Mouse (Mus musculus) kidney, embryonic 15.5 days (tissue): Measurements from ENCODE around the gene Armh2. TPM values are rescaled to one million over a fixed set of nuclear protein-coding genes. Genes with fewer than 3 reads are reported as not detected.
"Not testable (repeated sequence)": the region's sequence is repeated elsewhere in the genome, so short reads cannot be mapped to it uniquely, and the experiment has no call there.

ENCODE experiments used
- ATAC-seq: fragments of 200-750 bp; cut with Nextera tagmentation; replicated peaks from 2 replicates; pipeline ENCODE4 v1.8.0; 2017; ENCODE audit warnings: moderate TSS enrichment; ENCODE audit not compliant: low FRiP score
- H3K27ac ChIP-seq: fragments of 300-500 bp; sonication (generic); 2 replicates; pipeline ENCODE4 v1.5.1; 2015; ENCODE audit warnings: mild to moderate bottlenecking, inconsistent platforms
- H3K27me3 ChIP-seq: fragments of 300-500 bp; sonication (generic); 2 replicates; pipeline ENCODE4 v1.6.1; 2015; ENCODE audit warnings: inconsistent platforms
- H3K36me3 ChIP-seq: fragments of 300-500 bp; sonication (generic); 2 replicates; pipeline ENCODE4 v1.6.1; 2015; ENCODE audit warnings: inconsistent platforms
- H3K4me1 ChIP-seq: fragments of 300-500 bp; sonication (generic); 2 replicates; pipeline ENCODE4 v1.6.1; 2015; ENCODE audit warnings: inconsistent platforms
- H3K4me2 ChIP-seq: fragments of 300-500 bp; sonication (generic); 2 replicates; pipeline ENCODE4 v1.6.1; 2015; ENCODE audit warnings: moderate library complexity, mild to moderate bottlenecking, inconsistent platforms
- H3K4me3 ChIP-seq: fragments of 300-500 bp; sonication (generic); replicated peaks from 2 replicates; pipeline ENCODE4 v1.5.1; 2015; ENCODE audit warnings: mild to moderate bottlenecking, inconsistent platforms
- H3K9ac ChIP-seq: fragments of 300-500 bp; sonication (generic); 2 replicates; pipeline ENCODE4 v1.6.1; 2015; ENCODE audit warnings: mild to moderate bottlenecking, inconsistent platforms
- H3K9me3 ChIP-seq: fragments of 300-500 bp; sonication (generic); replicated peaks from 2 replicates; pipeline ENCODE4 v1.6.1; 2016; ENCODE audit warnings: inconsistent platforms
- WGBS: fragments of 180-500 bp; shearing (Covaris S2); methylation state at CpG from one replicate; pipeline ENCODE4 v1.1.7; 2015; ENCODE audit warnings: mixed read lengths; 5-methylcytosine and 5-hydroxymethylcytosine counted together
- polyA plus RNA-seq: library from polyadenylated mRNA; unstranded; fragments of >200 nt; fragmentation: Nextera tagmentation; extraction: Ambion mirVana; gene quantifications from 2 replicates; pipeline ENCODE4 v1.2.1, GENCODE M21; 2015

The Armh2 gene
- polyA plus RNA-seq, 1 experiment from 2014 or later = not detected

DNA sequence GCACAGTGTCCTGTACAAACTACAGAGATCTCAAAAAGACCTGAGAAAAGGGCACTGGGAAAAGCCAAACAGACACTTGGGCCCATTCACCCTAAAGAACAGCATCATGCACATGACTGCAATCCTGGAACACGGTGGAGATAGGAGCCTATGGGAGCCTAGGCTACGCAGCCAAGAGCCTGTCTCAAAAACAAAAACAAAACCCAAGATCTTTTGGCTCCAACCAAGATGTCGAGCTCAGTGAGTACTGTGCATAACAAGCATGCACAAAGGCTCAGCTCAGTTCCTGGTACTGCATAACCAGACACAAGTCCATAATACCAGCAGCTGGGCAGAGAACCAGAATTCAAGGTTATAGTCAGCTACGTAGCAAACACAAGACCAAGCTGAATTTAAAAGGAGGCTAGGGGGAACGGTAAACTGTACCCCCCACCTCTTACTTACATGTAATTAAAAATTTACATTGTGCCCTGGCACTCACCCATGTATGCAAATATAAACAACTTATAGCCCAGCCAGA is 19.4 kb downstream of the Armh2 start:
- Histone ChIP-seq H3K36me3 (peaks cover 42% of the 10 kb centered on the region), H3K4me1 (peaks cover 18% of the 10 kb centered on the region), H3K9ac (peak overlapping the region; percentile 11; the same call in 1 of the 2 replicates), H3K9me3 (no peaks in the 10 kb centered on the region), H3K4me2 (peak overlapping the region; percentile 71), H3K27ac (no peak overlapping the region), H3K27me3 (no peaks in the 10 kb centered on the region), H3K4me3 (peak overlapping the region; percentile 80)
- no peak for ATAC-seq
- WGBS = 58% methylated on average over 5 of the region's 5 CpGs

DNA sequence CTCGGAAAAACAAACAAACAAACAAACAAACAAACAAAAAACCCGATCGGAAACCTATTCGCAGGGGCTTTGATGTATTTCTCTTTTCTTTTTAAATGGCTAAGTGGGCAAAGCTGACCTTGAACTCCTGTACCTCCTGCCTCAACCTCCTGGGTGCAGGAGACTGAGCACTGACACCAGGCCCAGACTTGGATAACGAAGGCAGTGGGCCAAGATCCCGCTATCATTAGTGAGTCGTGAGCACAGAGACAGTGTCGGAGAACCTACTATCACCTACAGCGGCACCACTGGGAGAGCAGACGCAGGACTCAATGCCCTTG is 20.0 kb downstream of the Armh2 start:
- Histone ChIP-seq H3K4me1 (peaks cover 18% of the 10 kb centered on the region), H3K27me3 (no peaks in the 10 kb centered on the region), H3K4me3 (peak overlapping the region; percentile 80), H3K36me3 (peaks cover 36% of the 10 kb centered on the region), H3K9ac (peak overlapping the region; percentile 75), H3K4me2 (peak overlapping the region; percentile 71), H3K27ac (peak overlapping the region; percentile 96), H3K9me3 (no peaks in the 10 kb centered on the region)
- 4% methylated on average over 10 of the region's 10 CpGs for WGBS
- ATAC-seq = no peak

DNA sequence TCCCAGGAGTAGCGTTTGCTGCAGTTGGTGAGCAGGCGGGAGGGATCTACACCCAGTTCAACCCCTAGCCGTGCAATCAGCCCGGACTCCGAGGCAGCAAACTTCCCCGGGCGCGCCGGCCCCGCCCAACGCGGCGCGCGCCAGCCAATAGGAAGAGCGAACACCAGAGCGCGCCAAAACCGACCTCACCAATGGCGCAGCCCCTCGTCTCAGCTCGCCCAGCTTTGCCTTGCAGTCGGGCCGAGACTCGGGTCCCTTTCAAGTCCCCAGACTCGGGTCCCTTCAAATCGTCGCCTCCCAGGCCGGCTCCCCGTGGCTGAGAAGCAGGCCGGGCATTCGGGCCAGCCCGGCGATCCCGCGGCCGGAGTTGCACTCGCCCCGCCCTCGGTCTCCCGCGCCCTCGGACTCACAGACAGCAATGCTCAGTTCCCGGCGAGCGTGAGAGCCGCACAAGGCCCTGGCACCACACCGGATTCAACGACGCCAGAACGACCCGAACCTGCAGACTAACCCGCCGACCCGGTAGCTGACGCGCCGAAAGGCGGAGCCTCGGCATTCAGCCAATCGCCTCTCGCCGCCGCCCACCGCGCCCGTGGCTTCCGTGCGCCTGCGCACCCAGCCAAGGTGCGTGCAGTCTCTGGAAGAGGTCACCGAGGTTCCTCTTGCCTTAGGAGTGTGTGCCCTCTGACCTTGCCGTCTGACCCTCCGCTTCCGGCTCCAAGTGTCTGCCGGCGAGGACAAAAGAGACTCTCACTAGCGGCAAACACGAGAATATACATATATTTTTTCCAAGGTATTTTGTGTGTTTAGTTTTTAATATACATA is 20.6 kb downstream of the Armh2 start, which contains the start of gene Gmnn:
Gmnn (minus strand) TSS at position 521 of the 825 bp plus-strand sequence.
- WGBS = under 1% methylated on average over 79 of the region's 79 CpGs
- Histone ChIP-seq H3K27me3 (no peaks in the 10 kb centered on the region), H3K9me3 (no peaks in the 10 kb centered on the region), H3K9ac (peak within 1 kb of the TSS; percentile 75), H3K4me2 (peak within 1 kb of the TSS; percentile 71), H3K36me3 (peaks cover 30% of the 10 kb centered on the region), H3K4me1 (peaks cover 18% of the 10 kb centered on the region), H3K4me3 (peak within 1 kb of the TSS; percentile 80), H3K27ac (peak within 1 kb of the TSS; percentile 96)
- ATAC-seq = peak; percentile 99

GRCm38 (mm10) chr13:24762254-24762653 is 21.2 kb downstream of the Armh2 start:
- H3K4me2 ChIP-seq = peak overlapping the region; percentile 71
- WGBS = 28% methylated on average over 4 of the region's 4 CpGs
- peak overlapping the region; percentile 96 for H3K27ac ChIP-seq
- no peak for ATAC-seq
- peaks cover 24% of the 10 kb centered on the region for H3K36me3 ChIP-seq
- H3K4me3 ChIP-seq = peak overlapping the region; percentile 80
- H3K9me3 ChIP-seq = no peaks in the 10 kb centered on the region
- peak overlapping the region; percentile 75 for H3K9ac ChIP-seq
- H3K4me1 ChIP-seq = peaks cover 18% of the 10 kb centered on the region
- no peaks in the 10 kb centered on the region for H3K27me3 ChIP-seq

DNA sequence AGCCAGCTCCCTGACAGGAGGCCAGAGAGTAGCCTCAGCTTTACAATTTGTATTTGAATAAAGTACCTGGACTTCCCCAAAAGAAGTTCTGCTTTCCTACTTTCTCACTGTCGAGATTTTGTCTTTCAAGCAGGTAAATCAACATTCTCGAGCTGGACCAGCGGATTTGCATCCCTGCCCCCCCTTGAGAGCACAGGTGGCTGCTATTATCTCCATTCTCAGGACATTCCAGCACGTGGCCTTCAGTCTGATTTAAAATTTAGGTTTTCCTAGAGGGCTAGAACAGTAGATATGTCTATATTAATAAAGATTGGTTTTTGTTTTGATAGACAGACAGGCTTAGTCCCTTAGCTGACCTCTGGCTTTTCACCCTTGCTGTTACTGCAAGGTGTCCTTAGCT is 26.8 kb downstream of the Armh2 start:
- not testable (repeated sequence) for H3K4me2 ChIP-seq, H3K27me3 ChIP-seq, H3K4me3 ChIP-seq, H3K9ac ChIP-seq, H3K9me3 ChIP-seq, H3K36me3 ChIP-seq, ATAC-seq, H3K4me1 ChIP-seq, H3K27ac ChIP-seq
- WGBS = 78% methylated on average over 4 of the region's 4 CpGs

- not testable (repeated sequence) for H3K4me1 ChIP-seq, H3K27me3 ChIP-seq, H3K4me3 ChIP-seq, ATAC-seq, H3K9me3 ChIP-seq, H3K36me3 ChIP-seq, H3K9ac ChIP-seq, H3K4me2 ChIP-seq, H3K27ac ChIP-seq
- 94% methylated on average over 10 of the region's 10 CpGs for WGBS
Observed at GRCm38 (mm10) chr13:24771482-24771881, 30.4 kb downstream of the Armh2 start.

GRCm38 (mm10) chr13:24776146-24776844 is 35.3 kb downstream of the Armh2 start:
- no peaks in the 10 kb centered on the region for H3K36me3 ChIP-seq
- no peak overlapping the region for H3K4me3 ChIP-seq
- H3K9me3 ChIP-seq = no peaks in the 10 kb centered on the region
- WGBS = 48% methylated on average over 7 of the region's 7 CpGs
- no peaks in the 10 kb centered on the region for H3K4me1 ChIP-seq
- no peak for ATAC-seq
- H3K27me3 ChIP-seq = no peaks in the 10 kb centered on the region
- no peak overlapping the region for H3K27ac ChIP-seq
- no peak overlapping the region for H3K9ac ChIP-seq
- H3K4me2 ChIP-seq = no peak overlapping the region

- Histone ChIP-seq H3K4me3 (no peak overlapping the region), H3K27me3 (no peaks in the 10 kb centered on the region), H3K9me3 (no peaks in the 10 kb centered on the region), H3K4me1 (0 out of 2 replicates have a peak, but pooled peaks cover 5% of the 10 kb centered on the region), H3K27ac (no peak overlapping the region), H3K4me2 (no peak overlapping the region), H3K9ac (no peak overlapping the region), H3K36me3 (no peaks in the 10 kb centered on the region)
- WGBS = 82% methylated on average over 2 of the region's 2 CpGs
- no peak for ATAC-seq
Observed at GRCm38 (mm10) chr13:24778026-24778425, 37.0 kb downstream of the Armh2 start.

DNA sequence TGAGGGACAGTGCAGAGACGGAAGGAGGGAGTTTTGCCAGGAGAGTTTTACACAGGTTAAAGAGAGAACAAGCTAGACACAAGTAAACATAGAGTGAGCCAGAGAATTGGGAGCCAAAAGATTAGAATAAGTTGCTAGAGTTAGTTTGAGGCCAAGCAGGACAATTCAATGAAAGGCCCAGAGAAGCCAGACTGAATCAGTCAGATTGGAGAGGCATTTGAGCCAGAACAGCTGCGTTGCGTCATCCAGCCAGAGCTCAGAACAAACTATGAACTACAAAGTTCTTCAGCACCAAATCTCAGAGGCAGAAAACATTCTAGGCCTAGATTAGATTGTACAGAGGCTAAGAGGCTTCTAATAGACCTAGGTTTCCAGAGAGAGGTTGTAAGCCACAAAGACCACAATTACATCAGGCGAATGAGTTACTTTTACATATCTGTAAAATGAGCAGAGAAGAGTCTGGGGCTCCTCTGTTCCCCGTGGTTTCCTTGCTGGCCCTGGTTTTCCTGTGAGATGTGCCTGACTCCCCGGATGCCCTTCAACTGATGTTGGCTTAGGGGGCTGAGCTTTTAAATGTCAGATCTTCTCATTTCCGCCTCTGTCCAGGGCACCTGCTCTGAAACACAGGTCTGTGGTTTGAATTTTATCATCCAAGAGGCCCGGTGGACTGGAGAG is 37.8 kb downstream of the Armh2 start:
- Histone ChIP-seq H3K27ac (no peak overlapping the region), H3K36me3 (no peaks in the 10 kb centered on the region), H3K4me2 (no peak overlapping the region), H3K9ac (no peak overlapping the region), H3K4me3 (no peak overlapping the region), H3K4me1 (0 out of 2 replicates have a peak, but pooled peaks cover 5% of the 10 kb centered on the region), H3K27me3 (no peaks in the 10 kb centered on the region), H3K9me3 (no peaks in the 10 kb centered on the region)
- 80% methylated on average over 8 of the region's 8 CpGs for WGBS
- ATAC-seq = no peak

DNA sequence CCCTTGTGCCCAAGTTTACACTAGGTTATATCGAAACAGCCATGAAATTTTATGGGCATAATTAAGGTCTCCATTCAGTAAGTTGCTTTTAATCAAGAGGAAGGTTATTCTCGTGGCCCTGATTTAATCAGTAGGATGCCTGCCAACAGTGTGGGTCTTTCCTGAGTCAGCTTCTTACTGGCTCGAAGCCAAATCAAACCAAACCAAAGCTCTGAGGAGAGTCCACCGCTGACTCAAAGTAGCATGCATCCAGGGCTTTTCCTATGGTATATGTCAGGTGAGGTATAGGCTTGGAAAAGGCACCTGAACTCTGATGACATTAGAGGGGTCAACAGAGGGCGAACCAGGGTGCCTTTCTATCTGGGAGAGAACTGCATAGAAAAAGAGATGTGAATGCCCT is 40.9 kb downstream of the Armh2 start:
- Histone ChIP-seq H3K27ac (no peak overlapping the region), H3K36me3 (no peaks in the 10 kb centered on the region), H3K9ac (no peak overlapping the region), H3K4me3 (no peak overlapping the region), H3K4me2 (no peak overlapping the region), H3K27me3 (no peaks in the 10 kb centered on the region), H3K9me3 (no peaks in the 10 kb centered on the region), H3K4me1 (peaks cover 10% of the 10 kb centered on the region; the same call in 1 of the 2 replicates)
- 55% methylated on average over 5 of the region's 5 CpGs for WGBS
- ATAC-seq = 0 out of 2 replicates have a peak, but pooled peaks have one; percentile 31

DNA sequence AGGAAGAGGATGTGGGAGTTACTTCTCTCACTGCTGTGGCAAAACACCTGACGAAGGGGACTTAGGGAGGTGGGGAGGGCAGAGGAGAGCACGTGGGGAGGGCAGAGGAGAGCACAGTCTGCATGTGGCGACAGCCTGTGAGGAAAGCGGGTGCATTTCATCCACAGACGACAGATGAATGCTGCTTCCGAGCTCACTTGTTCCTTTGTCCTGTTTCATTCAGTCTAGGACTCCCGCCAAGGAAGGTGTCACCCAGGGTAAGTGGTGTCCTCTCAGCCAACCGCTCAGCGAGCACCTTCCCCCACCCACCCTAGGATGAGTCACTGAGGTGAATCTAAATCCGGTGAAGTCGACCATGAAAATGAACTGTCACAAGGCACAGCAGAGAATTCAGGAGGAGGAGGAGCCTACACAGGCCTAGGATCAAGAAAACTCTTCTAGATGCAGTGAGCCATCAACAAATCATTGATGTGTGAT is 45.0 kb downstream of the Armh2 start:
- ATAC-seq = peak; percentile 93
- Histone ChIP-seq H3K36me3 (no peaks in the 10 kb centered on the region), H3K4me1 (peaks cover 10% of the 10 kb centered on the region; the same call in 1 of the 2 replicates), H3K9ac (no peak overlapping the region), H3K4me2 (peak overlapping the region; percentile 14; the same call in 1 of the 2 replicates), H3K9me3 (no peaks in the 10 kb centered on the region), H3K27me3 (no peaks in the 10 kb centered on the region), H3K27ac (peak overlapping the region; percentile 46; the same call in 1 of the 2 replicates), H3K4me3 (no peak overlapping the region)
- 34% methylated on average over 11 of the region's 11 CpGs for WGBS
